Mouse (Mus musculus): Measurements from ENCODE around the gene Tcp11. TPM values are rescaled to one million over a fixed set of nuclear protein-coding genes. Genes with fewer than 3 reads are reported as not detected.

Gene Tcp11
- polyA plus RNA-seq, 1 experiment from 2014 or later: 1.7 TPM

DNA sequence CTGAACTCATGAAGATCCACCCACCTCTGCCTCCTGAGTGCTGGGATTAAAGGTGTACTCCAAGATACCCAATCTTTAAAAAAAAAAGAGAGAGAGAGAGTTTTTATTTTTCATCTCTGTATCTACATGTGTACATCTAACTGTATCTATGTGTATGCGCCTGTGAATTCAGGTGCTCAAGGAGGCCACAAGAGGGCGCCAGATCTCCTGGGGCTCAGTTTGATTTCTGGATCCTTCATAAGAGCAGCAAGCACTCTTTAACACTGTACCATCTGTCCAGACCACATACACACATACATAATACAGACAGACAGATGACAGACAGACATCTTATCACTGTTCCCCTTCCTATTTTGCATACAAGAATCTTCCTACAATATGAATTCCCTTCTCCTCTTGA is 11.9 kb upstream of the Tcp11 start:
- Histone ChIP-seq H3K36me3 (ENCODE audit: control insufficient read depth, insufficient read depth) (no peaks in the 10 kb centered on the region), H3K9ac (ENCODE audit: low read depth, low read length) (no peak overlapping the region), H3K4me1 (replicated peaks; ENCODE audit: control insufficient read depth, insufficient read depth, low read length) (no peaks in the 10 kb centered on the region), H3K4me2 (replicated peaks; ENCODE audit: low read depth) (no peak overlapping the region), H3K9me3 (ENCODE audit: control insufficient read depth) (0 out of 2 replicates have a peak, but pooled peaks cover 2% of the 10 kb centered on the region), H3K4me3 (ENCODE audit: low read depth, low read length) (no peak overlapping the region), H3K27me3 (replicated peaks; ENCODE audit: control insufficient read depth, insufficient read depth, low read length) (no peaks in the 10 kb centered on the region), H3K27ac (ENCODE audit: low read depth, low read length) (no peak overlapping the region)
- 92% methylated on average over 2 of the region's 2 CpGs for WGBS
- no peak for ATAC-seq
- TF ChIP-seq CTCF (IDR thresholded peaks at IDR 0.05; ENCODE audit: low read depth): peak; percentile 46

DNA sequence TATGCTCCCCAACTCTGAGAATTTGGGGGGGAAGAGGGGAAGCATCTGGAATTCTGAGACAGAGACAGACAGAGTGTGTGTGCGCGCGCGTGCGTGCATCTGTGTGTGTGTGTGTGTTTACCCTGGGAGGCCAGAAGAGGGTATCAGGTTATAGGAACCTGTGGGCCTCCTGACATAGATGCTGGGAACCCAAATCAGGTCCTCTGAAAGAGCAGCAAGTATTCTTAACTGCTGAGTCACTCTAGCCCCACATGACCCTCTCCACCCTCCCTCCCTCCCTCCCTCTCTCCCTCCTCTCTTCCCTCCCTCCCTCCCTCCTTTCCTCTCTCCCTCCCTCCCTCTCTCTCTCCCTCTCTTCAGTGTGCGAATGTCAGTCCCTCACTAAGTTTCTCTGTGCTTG is 8.3 kb upstream of the Tcp11 start:
- Histone ChIP-seq H3K4me1 (replicated peaks; ENCODE audit: control insufficient read depth, insufficient read depth, low read length) (no peaks in the 10 kb centered on the region), H3K36me3 (ENCODE audit: control insufficient read depth, insufficient read depth) (no peaks in the 10 kb centered on the region), H3K9ac (ENCODE audit: low read depth, low read length) (no peak overlapping the region), H3K27ac (ENCODE audit: low read depth, low read length) (no peak overlapping the region), H3K4me3 (ENCODE audit: low read depth, low read length) (no peak overlapping the region), H3K27me3 (replicated peaks; ENCODE audit: control insufficient read depth, insufficient read depth, low read length) (no peaks in the 10 kb centered on the region), H3K9me3 (ENCODE audit: control insufficient read depth) (0 out of 2 replicates have a peak, but pooled peaks cover 2% of the 10 kb centered on the region), H3K4me2 (replicated peaks; ENCODE audit: low read depth) (no peak overlapping the region)
- 93% methylated on average over 6 of the region's 6 CpGs for WGBS
- no peak for ATAC-seq
- TF ChIP-seq CTCF (IDR thresholded peaks at IDR 0.05; ENCODE audit: low read depth): no peak

DNA sequence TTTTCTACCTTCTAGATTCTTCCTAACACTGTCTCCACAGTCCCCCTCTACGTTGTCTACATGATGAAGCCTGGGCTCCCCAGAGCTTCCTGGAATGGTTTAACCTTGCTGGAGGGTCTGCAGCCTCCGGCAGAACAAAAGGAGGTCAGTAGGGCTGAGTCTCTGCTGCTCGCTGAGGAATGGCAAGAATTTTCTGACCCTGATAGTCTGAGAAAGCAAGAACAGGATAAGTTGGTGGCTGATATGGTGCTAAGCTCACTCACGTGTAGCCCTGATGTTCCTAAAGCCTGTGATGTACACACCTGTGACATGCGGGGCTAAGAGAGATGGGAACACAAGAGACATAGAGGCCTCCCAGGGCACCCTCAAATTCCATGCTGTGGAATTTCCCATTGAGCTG is 7.0 kb upstream of the Tcp11 start:
- WGBS: 41% methylated on average over 5 of the region's 5 CpGs
- Histone ChIP-seq H3K27ac (ENCODE audit: low read depth, low read length) (no peak overlapping the region), H3K9me3 (ENCODE audit: control insufficient read depth) (0 out of 2 replicates have a peak, but pooled peaks cover 2% of the 10 kb centered on the region), H3K4me3 (ENCODE audit: low read depth, low read length) (no peak overlapping the region), H3K4me2 (replicated peaks; ENCODE audit: low read depth) (no peak overlapping the region), H3K36me3 (ENCODE audit: control insufficient read depth, insufficient read depth) (no peaks in the 10 kb centered on the region), H3K27me3 (replicated peaks; ENCODE audit: control insufficient read depth, insufficient read depth, low read length) (no peaks in the 10 kb centered on the region), H3K4me1 (replicated peaks; ENCODE audit: control insufficient read depth, insufficient read depth, low read length) (no peaks in the 10 kb centered on the region), H3K9ac (ENCODE audit: low read depth, low read length) (no peak overlapping the region)
- no peak for TF ChIP-seq CTCF (IDR thresholded peaks at IDR 0.05; ENCODE audit: low read depth)
- ATAC-seq: no peak

DNA sequence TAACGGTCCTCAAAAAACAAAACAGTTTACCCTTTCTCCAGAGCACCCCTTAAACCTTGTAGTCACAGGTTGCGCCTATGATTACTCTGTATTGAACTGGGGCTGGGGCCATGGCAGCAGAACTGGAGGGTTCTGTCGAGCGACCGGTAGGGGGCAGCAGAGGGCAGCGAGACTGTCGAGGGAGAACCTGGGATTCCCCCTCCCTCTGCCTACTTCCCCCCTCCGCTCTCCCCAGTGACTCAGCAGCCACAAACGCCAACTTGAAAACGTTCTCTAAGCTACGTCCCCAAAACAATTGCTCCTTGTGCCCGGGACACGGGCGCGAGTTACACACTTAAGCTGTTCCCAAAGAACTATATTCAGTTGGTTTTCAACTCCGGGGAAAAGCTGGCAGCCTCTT is 4.5 kb upstream of the Tcp11 start:
- H3K27ac ChIP-seq (ENCODE audit: low read depth, low read length): peak overlapping the region; percentile 50; the same call in 1 of the 2 replicates
- 0 out of 2 replicates have a peak overlapping the region, but pooled peaks have one; percentile 3 for H3K4me3 ChIP-seq (ENCODE audit: low read depth, low read length)
- peak overlapping the region; percentile 49 for H3K4me2 ChIP-seq (replicated peaks; ENCODE audit: low read depth)
- peak; percentile 77 for ATAC-seq
- 0 out of 2 replicates have a peak, but pooled peaks cover 2% of the 10 kb centered on the region for H3K4me1 ChIP-seq (replicated peaks; ENCODE audit: control insufficient read depth, insufficient read depth, low read length)
- peak overlapping the region; percentile 31; the same call in 1 of the 2 replicates for H3K9ac ChIP-seq (ENCODE audit: low read depth, low read length)
- no peaks in the 10 kb centered on the region for H3K27me3 ChIP-seq (replicated peaks; ENCODE audit: control insufficient read depth, insufficient read depth, low read length)
- no peaks in the 10 kb centered on the region for H3K9me3 ChIP-seq (ENCODE audit: control insufficient read depth)
- peak; percentile 98 for TF ChIP-seq CTCF (IDR thresholded peaks at IDR 0.05; ENCODE audit: low read depth)
- no peaks in the 10 kb centered on the region for H3K36me3 ChIP-seq (ENCODE audit: control insufficient read depth, insufficient read depth)
- 1% methylated on average over 16 of the region's 16 CpGs for WGBS

DNA sequence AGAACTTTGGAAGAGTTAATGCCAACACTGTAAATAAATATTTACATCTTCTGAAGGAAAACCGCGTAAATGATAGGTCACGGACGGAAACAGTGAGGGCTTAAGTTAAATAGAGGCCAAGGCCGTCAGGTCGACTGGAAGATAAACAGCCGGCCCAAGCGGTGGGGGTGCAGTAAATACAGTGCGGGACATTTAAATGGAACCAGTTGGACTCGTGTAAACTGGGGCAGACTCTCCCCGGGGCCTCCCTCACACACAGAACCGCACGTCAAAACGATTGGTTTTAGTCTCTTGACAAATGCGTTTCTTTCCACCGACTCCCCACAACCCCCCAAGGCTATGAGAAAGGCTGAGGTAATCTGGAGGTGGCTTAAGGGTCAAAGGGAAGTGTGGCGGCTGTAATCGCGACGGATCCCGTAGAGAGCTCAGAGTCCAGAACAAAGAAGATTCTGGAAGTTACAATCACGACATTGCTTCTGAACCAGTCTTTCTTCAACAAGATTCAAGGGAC is 4.0 kb upstream of the Tcp11 start:
- peak; percentile 31; the same call in 1 of the 2 replicates for ATAC-seq
- Histone ChIP-seq H3K27me3 (replicated peaks; ENCODE audit: control insufficient read depth, insufficient read depth, low read length) (no peaks in the 10 kb centered on the region), H3K4me1 (replicated peaks; ENCODE audit: control insufficient read depth, insufficient read depth, low read length) (0 out of 2 replicates have a peak, but pooled peaks cover 2% of the 10 kb centered on the region), H3K4me3 (ENCODE audit: low read depth, low read length) (0 out of 2 replicates have a peak overlapping the region, but pooled peaks have one; percentile 3), H3K36me3 (ENCODE audit: control insufficient read depth, insufficient read depth) (no peaks in the 10 kb centered on the region), H3K9ac (ENCODE audit: low read depth, low read length) (0 out of 2 replicates have a peak overlapping the region, but pooled peaks have one; percentile 31), H3K27ac (ENCODE audit: low read depth, low read length) (peak overlapping the region; percentile 50), H3K9me3 (ENCODE audit: control insufficient read depth) (no peaks in the 10 kb centered on the region), H3K4me2 (replicated peaks; ENCODE audit: low read depth) (peak overlapping the region; percentile 49)
- 18% methylated on average over 22 of the region's 22 CpGs for WGBS
- no peak for TF ChIP-seq CTCF (IDR thresholded peaks at IDR 0.05; ENCODE audit: low read depth)

DNA sequence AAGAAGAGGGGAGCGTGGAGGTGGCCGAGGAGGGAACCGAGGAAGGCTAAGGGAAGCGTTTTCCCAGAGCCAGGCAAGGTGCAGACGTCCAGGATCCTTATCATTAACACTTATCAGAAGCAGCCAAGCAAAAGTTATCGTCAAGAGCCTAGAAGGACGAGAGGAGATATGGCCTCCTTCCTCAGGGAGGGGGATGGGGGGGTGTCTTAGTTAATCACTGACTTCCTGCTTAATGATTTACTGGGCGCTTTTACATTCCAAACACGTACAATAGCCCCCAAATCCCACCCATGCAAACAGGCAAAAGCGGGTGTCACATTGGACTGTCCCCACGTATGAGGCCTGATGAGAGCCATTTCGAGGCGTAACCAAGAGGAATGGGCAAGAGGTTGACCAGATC is 2.4 kb upstream of the Tcp11 start:
- no peak overlapping the region for H3K4me3 ChIP-seq (ENCODE audit: low read depth, low read length)
- no peak for TF ChIP-seq CTCF (IDR thresholded peaks at IDR 0.05; ENCODE audit: low read depth)
- peak overlapping the region; percentile 21; the same call in 1 of the 2 replicates for H3K4me2 ChIP-seq (replicated peaks; ENCODE audit: low read depth)
- no peak overlapping the region for H3K27ac ChIP-seq (ENCODE audit: low read depth, low read length)
- 0 out of 2 replicates have a peak, but pooled peaks cover 2% of the 10 kb centered on the region for H3K4me1 ChIP-seq (replicated peaks; ENCODE audit: control insufficient read depth, insufficient read depth, low read length)
- no peaks in the 10 kb centered on the region for H3K9me3 ChIP-seq (ENCODE audit: control insufficient read depth)
- H3K36me3 ChIP-seq (ENCODE audit: control insufficient read depth, insufficient read depth): no peaks in the 10 kb centered on the region
- H3K27me3 ChIP-seq (replicated peaks; ENCODE audit: control insufficient read depth, insufficient read depth, low read length): no peaks in the 10 kb centered on the region
- 39% methylated on average over 13 of the region's 13 CpGs for WGBS
- ATAC-seq: no peak
- H3K9ac ChIP-seq (ENCODE audit: low read depth, low read length): no peak overlapping the region
